Mouse (Mus musculus) forebrain, postnatal 0 days (tissue): ENCODE measurements around the gene Olfr1023. TPM values are rescaled to one million over a fixed set of nuclear protein-coding genes. Genes with fewer than 3 reads are reported as not detected.

ENCODE experiments used
- ATAC-seq: fragments of 200-750 bp; cut with Nextera tagmentation; 2 replicates; pipeline ENCODE4 v1.8.0; 2017; ENCODE audit warnings: mild to moderate bottlenecking, moderate library complexity
- DNase-seq: peaks from one replicate; pipeline ENCODE4 v3.0.0-alpha.2; 2015
- H3K27ac ChIP-seq: fragments of 300-500 bp; sonication (generic); 2 replicates; pipeline ENCODE4 v1.5.1; 2014; ENCODE audit warnings: low read depth, mild to moderate bottlenecking, antibody characterized with exemption, low read length, moderate library complexity, mixed read lengths
- H3K27me3 ChIP-seq: fragments of 300-500 bp; sonication (generic); 2 replicates; pipeline ENCODE4 v1.6.1; 2014; ENCODE audit warnings: mild to moderate bottlenecking, low read length, mixed read lengths; ENCODE audit not compliant: insufficient read depth
- H3K36me3 ChIP-seq: fragments of 300-500 bp; sonication (generic); 2 replicates; pipeline ENCODE4 v1.6.1; 2014; ENCODE audit warnings: mild to moderate bottlenecking, moderate library complexity; ENCODE audit not compliant: insufficient read depth
- H3K4me1 ChIP-seq: fragments of 300-500 bp; sonication (generic); 2 replicates; pipeline ENCODE4 v1.6.1; 2014; ENCODE audit warnings: antibody characterized with exemption; ENCODE audit not compliant: insufficient read depth
- H3K4me2 ChIP-seq: fragments of 300-500 bp; sonication (generic); 2 replicates; pipeline ENCODE4 v1.6.1; 2014; ENCODE audit warnings: low read depth, mild to moderate bottlenecking, moderate library complexity
- H3K4me3 ChIP-seq: fragments of 300-500 bp; sonication (generic); 2 replicates; pipeline ENCODE4 v1.5.1; 2014; ENCODE audit warnings: low read depth, low read length, mixed read lengths
- H3K9ac ChIP-seq: fragments of 300-500 bp; sonication (generic); 2 replicates; pipeline ENCODE4 v1.6.1; 2014; ENCODE audit warnings: mild to moderate bottlenecking
- H3K9me3 ChIP-seq: fragments of 300-500 bp; sonication (generic); 2 replicates; pipeline ENCODE4 v1.6.1; 2016; ENCODE audit warnings: low read length
- CTCF ChIP-seq: sonication (generic); IDR thresholded peaks from 2 replicates; pipeline ENCODE4 v1.5.1; 2016; ENCODE audit warnings: antibody characterized with exemption, control low read depth, low read depth
- WGBS: fragments of 180-500 bp; shearing (Covaris S2); extraction: QIAGEN DNeasy Blood & Tissue Kit; methylation state at CpG from one replicate; pipeline ENCODE4 v1.1.7; 2014; 5-methylcytosine and 5-hydroxymethylcytosine counted together
- polyA plus RNA-seq: library from polyadenylated mRNA; unstranded; fragments of >200 nt; fragmentation: Nextera tagmentation; extraction: Ambion mirVana; gene quantifications from 2 replicates; pipeline ENCODE4 v1.2.1, GENCODE M21; 2015
- total RNA-seq: library from RNA; depleted of rRNA; stranded (reverse); fragments of >200 nt; gene quantifications from 2 replicates; pipeline ENCODE4 v1.2.3, GENCODE M21; 2014; rRNA removed

Gene Olfr1023
- total and polyA plus RNA-seq, 2 experiments from 2014 or later: not detected

DNA sequence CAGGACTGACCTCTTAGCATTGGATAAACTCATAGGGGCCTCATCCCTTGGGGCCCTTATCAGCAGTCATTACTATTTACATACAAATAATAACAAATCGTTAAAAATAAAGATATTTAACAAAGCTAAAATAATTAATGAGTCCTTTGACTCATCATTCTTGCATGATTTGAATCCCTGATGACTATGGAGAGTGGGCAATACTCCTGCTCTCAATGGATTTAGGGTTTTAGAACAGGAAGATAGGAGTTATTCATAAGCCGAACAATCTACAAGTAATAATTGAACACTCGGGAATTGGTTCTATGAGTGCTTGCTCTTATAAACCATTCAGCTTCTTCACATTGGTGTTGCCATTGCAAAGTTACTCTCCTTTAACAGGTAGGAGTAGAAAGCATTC is 35.8 kb downstream of the Olfr1023 start, which contains the start of gene Olfr1026:
Gene Olfr1026 (plus strand): TSS at position 301 of the 400 bp plus-strand sequence.
- no peak within 1 kb of the TSS for H3K9ac ChIP-seq
- H3K4me1 ChIP-seq: no peaks in the 10 kb centered on the region
- ATAC-seq (no peak), DNase-seq (no peak)
- no peaks in the 10 kb centered on the region for H3K9me3 ChIP-seq
- no peaks in the 10 kb centered on the region for H3K27me3 ChIP-seq
- H3K27ac ChIP-seq: no peak within 1 kb of the TSS
- H3K36me3 ChIP-seq: no peaks in the 10 kb centered on the region
- WGBS: 87% methylated on average over 3 of the region's 3 CpGs
- TF ChIP-seq CTCF: no peak
- no peak within 1 kb of the TSS for H3K4me3 ChIP-seq
- no peak within 1 kb of the TSS for H3K4me2 ChIP-seq

Other genes starting within 250 kb of the Olfr1023 start
- not detected in 2 replicates for gene Olfr1002, start 234.9 kb upstream of the Olfr1023 start, total RNA-seq
- gene Olfr1002, start 234.9 kb upstream of the Olfr1023 start, polyA plus RNA-seq: not detected in 2 replicates
- not detected in 2 replicates for gene Olfr154, start 221.2 kb upstream of the Olfr1023 start, total RNA-seq
- gene Olfr154, start 221.2 kb upstream of the Olfr1023 start, polyA plus RNA-seq: not detected in 2 replicates
- gene Olfr1006, start 206.9 kb upstream of the Olfr1023 start, total RNA-seq: not detected in 2 replicates
- gene Olfr1006, start 206.9 kb upstream of the Olfr1023 start, polyA plus RNA-seq: not detected in 2 replicates
- gene Olfr1008, start 196.2 kb upstream of the Olfr1023 start, total RNA-seq: not detected in 2 replicates
- not detected in 2 replicates for gene Olfr1008, start 196.2 kb upstream of the Olfr1023 start, polyA plus RNA-seq
- gene Olfr1009, start 170.2 kb upstream of the Olfr1023 start, total RNA-seq: not detected in 2 replicates
- not detected in 2 replicates for gene Olfr1009, start 170.2 kb upstream of the Olfr1023 start, polyA plus RNA-seq
- not detected in 2 replicates for gene Olfr1012, start 122.9 kb upstream of the Olfr1023 start, total RNA-seq
- gene Olfr1012, start 122.9 kb upstream of the Olfr1023 start, polyA plus RNA-seq: not detected in 2 replicates
- gene Olfr1013, start 118.5 kb upstream of the Olfr1023 start, total RNA-seq: not detected in 2 replicates
- gene Olfr1013, start 118.5 kb upstream of the Olfr1023 start, polyA plus RNA-seq: not detected in 2 replicates
- gene Olfr1014, start 112.9 kb upstream of the Olfr1023 start, total RNA-seq: not detected in 2 replicates
- not detected in 2 replicates for gene Olfr1014, start 112.9 kb upstream of the Olfr1023 start, polyA plus RNA-seq
- gene Olfr1015, start 103.6 kb upstream of the Olfr1023 start, total RNA-seq: 0.08 TPM in 1 of 2 replicates, not detected in the other
- not detected in 2 replicates for gene Olfr1015, start 103.6 kb upstream of the Olfr1023 start, polyA plus RNA-seq
- gene Olfr1016, start 83.1 kb upstream of the Olfr1023 start, total RNA-seq: not detected in 2 replicates
- gene Olfr1016, start 83.1 kb upstream of the Olfr1023 start, polyA plus RNA-seq: not detected in 2 replicates
- gene Olfr1018, start 67.2 kb upstream of the Olfr1023 start, total RNA-seq: not detected in 2 replicates
- gene Olfr1018, start 67.2 kb upstream of the Olfr1023 start, polyA plus RNA-seq: not detected in 2 replicates
- 0.08 TPM in 1 of 2 replicates, not detected in the other for gene Olfr1019, start 40.2 kb upstream of the Olfr1023 start, total RNA-seq
- not detected in 2 replicates for gene Olfr1019, start 40.2 kb upstream of the Olfr1023 start, polyA plus RNA-seq
- not detected in 2 replicates for gene Olfr1020, start 38.6 kb upstream of the Olfr1023 start, total RNA-seq
- gene Olfr1020, start 38.6 kb upstream of the Olfr1023 start, polyA plus RNA-seq: not detected in 2 replicates
- not detected in 2 replicates for gene Olfr1022, start 17.0 kb upstream of the Olfr1023 start, total RNA-seq
- not detected in 2 replicates for gene Olfr1022, start 17.0 kb upstream of the Olfr1023 start, polyA plus RNA-seq
- gene Olfr1024, start 19.4 kb downstream of the Olfr1023 start, total RNA-seq: not detected in 2 replicates
- not detected in 2 replicates for gene Olfr1024, start 19.4 kb downstream of the Olfr1023 start, polyA plus RNA-seq
- not detected in 2 replicates for gene Olfr1025-ps1, start 29.6 kb downstream of the Olfr1023 start, total RNA-seq
- not detected in 2 replicates for gene Olfr1025-ps1, start 29.6 kb downstream of the Olfr1023 start, polyA plus RNA-seq
- not detected in 2 replicates for gene Olfr1026, start 35.9 kb downstream of the Olfr1023 start, total RNA-seq
- not detected in 2 replicates for gene Olfr1026, start 35.9 kb downstream of the Olfr1023 start, polyA plus RNA-seq
- not detected in 2 replicates for gene Olfr1028, start 64.8 kb downstream of the Olfr1023 start, total RNA-seq
- gene Olfr1028, start 64.8 kb downstream of the Olfr1023 start, polyA plus RNA-seq: not detected in 2 replicates
- gene Olfr1029, start 88.3 kb downstream of the Olfr1023 start, total RNA-seq: not detected in 2 replicates
- not detected in 2 replicates for gene Olfr1029, start 88.3 kb downstream of the Olfr1023 start, polyA plus RNA-seq
- gene Olfr1030, start 93.6 kb downstream of the Olfr1023 start, total RNA-seq: not detected in 2 replicates
- gene Olfr1030, start 93.6 kb downstream of the Olfr1023 start, polyA plus RNA-seq: not detected in 2 replicates
- gene Olfr1031, start 104.7 kb downstream of the Olfr1023 start, total RNA-seq: not detected in 2 replicates
- gene Olfr1031, start 104.7 kb downstream of the Olfr1023 start, polyA plus RNA-seq: not detected in 2 replicates
- gene Olfr1032, start 119.9 kb downstream of the Olfr1023 start, total RNA-seq: not detected in 2 replicates
- not detected in 2 replicates for gene Olfr1032, start 119.9 kb downstream of the Olfr1023 start, polyA plus RNA-seq
- gene Olfr1033, start 135.0 kb downstream of the Olfr1023 start, total RNA-seq: 0.05 and 0.08 TPM in 2 replicates
- gene Olfr1033, start 135.0 kb downstream of the Olfr1023 start, polyA plus RNA-seq: 1.1 and 1.2 TPM in 2 replicates
- not detected in 2 replicates for gene Olfr1034, start 160.2 kb downstream of the Olfr1023 start, total RNA-seq
- not detected in 2 replicates for gene Olfr1034, start 160.2 kb downstream of the Olfr1023 start, polyA plus RNA-seq
- not detected in 2 replicates for gene Olfr1036, start 188.4 kb downstream of the Olfr1023 start, total RNA-seq
- gene Olfr1036, start 188.4 kb downstream of the Olfr1023 start, polyA plus RNA-seq: not detected in 2 replicates
- gene Olfr1037, start 201.7 kb downstream of the Olfr1023 start, total RNA-seq: not detected in 2 replicates
- gene Olfr1037, start 201.7 kb downstream of the Olfr1023 start, polyA plus RNA-seq: not detected in 2 replicates